Mouse (Mus musculus): ENCODE measurements around the gene Man2a2.

- TF ChIP-seq CTCF (IDR thresholded peaks at IDR 0.05; ENCODE audit: low read depth) (no peak), EP300 (IDR thresholded peaks at IDR 0.05; ENCODE audit: low read depth) (no peak; the same call in 1 of the 2 replicates)
These were observed 20.4 kb downstream of the Man2a2 start for GRCm38 (mm10) chr7:80350808-80351207.

Data from liver, embryonic 14.5 days (tissue).